Mouse (Mus musculus): Measurements from ENCODE around the gene Slc1a1. TPM values are rescaled to one million over a fixed set of nuclear protein-coding genes. Genes with fewer than 3 reads are reported as not detected.

Slc1a1 gene
- total RNA-seq, 2 experiments from 2014 or later = 1.4 to 1.5 TPM

DNA sequence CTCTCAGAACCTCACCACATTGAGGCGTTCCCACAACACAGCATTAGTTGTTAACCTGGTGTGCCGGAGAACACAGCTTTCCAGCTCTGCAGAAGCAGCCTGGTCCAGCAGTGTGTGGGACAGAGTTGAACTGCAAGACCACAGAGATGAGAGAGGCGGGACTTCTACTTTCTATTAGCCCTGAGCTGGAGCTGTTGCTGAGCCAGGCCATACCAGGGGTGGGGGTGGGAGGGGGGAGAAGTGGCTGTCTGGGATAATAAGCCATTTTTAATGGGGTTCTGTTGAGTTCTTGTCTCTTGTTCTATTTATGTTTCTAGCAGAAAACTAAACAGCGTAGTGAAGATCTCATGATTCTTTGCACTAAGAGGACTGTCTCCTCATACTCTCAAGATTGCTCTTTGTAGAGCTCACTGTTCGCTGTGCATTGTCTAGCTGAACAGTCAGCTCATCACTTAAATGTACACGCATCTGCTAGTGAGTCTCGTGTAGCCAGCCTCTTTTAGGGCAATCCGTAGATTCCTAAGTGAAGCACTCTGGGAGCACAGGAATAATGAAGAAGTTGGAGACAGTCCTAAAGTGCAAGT is 68.8 kb downstream of the Slc1a1 start:
- intact Hi-C loops (cut with DNase I; ENCODE audit: low total_unique reads) = no loop called here
- DNase-seq = no peak

DNA sequence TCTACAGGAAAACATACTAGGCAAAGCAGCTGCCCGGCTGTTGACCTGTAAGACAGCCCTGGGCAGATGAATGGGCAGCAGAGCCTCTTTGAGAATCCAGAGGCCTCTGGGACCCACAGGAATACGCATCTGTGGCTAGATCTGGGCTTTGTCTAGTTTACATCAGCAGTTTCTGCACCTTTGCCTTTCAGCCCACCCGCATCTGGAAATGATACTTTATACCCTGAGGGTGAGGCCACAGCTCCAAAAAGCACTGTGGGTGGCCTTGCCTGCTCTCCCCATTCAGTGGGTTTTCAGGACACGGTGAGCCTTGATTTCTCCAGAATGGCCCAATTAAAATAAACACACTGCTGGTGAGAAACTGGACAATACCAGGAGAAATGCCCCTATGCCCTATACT is 73.3 kb downstream of the Slc1a1 start:
- no peak for DNase-seq
- intact Hi-C loops (cut with DNase I; ENCODE audit: low total_unique reads) = no loop called here

DNA sequence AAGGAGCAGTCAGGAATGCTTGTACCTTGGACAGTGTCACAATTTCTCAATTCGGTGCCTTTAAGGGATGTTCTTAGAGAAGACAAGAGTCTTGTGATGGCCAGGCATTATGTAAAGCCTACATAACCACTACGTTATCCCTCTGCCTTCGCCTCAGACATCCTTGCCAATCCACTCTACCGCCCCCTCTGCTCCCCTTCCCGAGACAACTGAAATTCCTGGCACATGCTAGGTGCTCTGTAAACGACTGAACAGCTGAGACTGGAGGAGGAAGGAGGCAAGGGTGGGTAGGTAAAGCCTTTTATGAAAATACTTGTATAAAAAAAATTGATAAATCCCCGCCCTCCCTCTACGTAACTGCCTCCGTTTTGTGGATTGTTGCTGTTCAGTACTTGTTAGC is 73.8 kb downstream of the Slc1a1 start:
- no peak for DNase-seq
- intact Hi-C loops (cut with DNase I; ENCODE audit: low total_unique reads) = no loop called here

DNA sequence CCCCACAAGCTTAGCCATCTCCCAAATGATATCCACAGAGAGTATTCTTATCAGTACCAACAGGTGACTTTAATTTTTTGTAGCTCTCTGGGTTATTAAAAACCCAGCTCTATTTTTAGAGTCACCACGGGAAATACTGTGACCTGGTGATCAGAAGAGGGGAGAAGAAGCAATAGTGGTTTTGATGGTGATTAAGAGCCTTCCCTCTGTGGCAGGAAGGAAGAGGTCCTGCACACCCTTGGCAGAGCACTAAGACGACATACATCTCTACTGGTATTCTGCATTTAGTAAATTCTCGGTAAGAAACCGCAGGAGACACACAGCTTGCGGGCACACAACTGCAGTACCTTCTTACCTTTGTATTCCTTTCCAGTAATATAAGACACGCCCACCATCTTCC is 79.7 kb downstream of the Slc1a1 start:
- intact Hi-C loops (cut with DNase I; ENCODE audit: low total_unique reads) = no loop called here
- DNase-seq = no peak

DNA sequence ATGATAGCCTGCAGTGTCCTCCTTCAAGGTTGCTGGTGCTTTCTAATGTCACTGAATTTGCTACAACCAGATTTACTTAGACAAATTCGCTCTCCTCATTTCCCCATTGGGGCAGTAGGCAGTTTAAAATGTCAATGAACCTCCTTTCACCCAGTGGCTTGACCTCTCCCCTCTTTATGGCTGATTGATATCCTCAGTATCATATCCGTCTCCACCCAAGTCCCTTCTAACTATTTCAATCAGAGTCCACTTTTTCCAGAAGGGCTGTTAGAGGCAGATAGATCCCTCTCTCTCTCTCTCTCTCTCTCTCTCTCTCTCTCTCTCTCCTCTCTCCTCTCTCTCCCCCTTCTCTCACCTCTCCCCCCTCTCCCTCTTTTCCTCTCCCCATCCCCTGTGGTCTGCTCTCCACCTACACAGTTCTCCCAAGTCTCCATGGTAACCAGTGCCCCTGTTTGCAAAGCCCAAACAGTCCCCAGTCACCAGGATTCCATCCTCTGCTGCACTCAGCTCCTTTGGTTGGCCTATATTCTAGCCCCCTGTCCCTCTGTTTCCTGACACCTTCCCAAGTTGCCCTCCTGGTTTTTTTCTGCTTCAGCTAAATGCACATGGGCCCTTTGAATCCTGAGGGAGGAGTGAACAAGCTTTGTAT is 80.9 kb downstream of the Slc1a1 start:
- intact Hi-C loops (cut with DNase I; ENCODE audit: low total_unique reads) = no loop called here
- no peak for DNase-seq

DNA sequence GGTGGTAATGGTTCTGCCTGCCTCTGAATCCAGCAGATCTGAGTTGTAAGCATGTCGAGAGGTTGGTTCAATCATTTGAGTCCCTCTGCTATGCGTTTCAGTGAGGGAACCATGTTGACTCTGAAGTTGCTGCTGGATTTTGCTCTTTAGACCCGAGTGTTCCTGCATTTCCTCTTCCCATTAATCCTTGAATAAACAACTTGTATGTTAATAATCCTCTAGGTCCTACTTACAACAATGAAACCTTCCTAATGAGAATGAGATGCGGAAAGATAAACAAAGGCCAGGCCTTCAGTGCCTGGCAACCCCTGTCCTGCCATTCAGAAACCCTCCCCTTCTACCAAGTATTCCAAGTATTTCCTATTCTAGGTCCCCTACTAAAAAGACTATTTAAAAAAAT is 81.6 kb downstream of the Slc1a1 start:
- intact Hi-C loops (cut with DNase I; ENCODE audit: low total_unique reads) = no loop called here
- DNase-seq = no peak

- DNase-seq = no peak
- intact Hi-C loops (cut with DNase I; ENCODE audit: low total_unique reads) = no loop called here
Observed at GRCm38 (mm10) chr19:28917839-28918238, 83.0 kb downstream of the Slc1a1 start.

DNA sequence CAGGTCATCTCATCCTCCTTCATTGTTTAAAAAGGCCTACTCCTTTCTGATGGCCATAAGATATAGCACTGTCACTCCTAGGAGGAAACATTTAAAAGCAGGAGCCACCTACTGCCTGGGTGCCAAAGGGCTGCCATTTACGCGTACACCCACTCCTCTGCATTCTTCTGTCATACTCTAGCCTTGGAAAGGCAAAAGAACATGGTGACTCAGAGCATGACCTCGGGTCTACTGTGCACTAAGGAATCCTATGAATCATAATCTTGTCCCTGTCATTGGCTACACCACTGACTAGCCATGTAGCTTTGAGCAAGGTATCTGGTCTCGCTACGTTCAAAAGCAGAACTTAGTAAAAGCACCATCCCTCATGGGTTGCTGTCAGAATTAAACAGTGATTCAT is 91.5 kb downstream of the Slc1a1 start:
- intact Hi-C loops (cut with DNase I; ENCODE audit: low total_unique reads) = no loop called here
- DNase-seq = no peak

GRCm38 (mm10) chr19:28927396-28927795 is 92.5 kb downstream of the Slc1a1 start:
- no peak for DNase-seq
- intact Hi-C loops (cut with DNase I; ENCODE audit: low total_unique reads) = no loop called here

GRCm38 (mm10) chr19:28929034-28929433 is 94.2 kb downstream of the Slc1a1 start:
- intact Hi-C loops (cut with DNase I; ENCODE audit: low total_unique reads) = no loop called here
- no peak for DNase-seq

DNA sequence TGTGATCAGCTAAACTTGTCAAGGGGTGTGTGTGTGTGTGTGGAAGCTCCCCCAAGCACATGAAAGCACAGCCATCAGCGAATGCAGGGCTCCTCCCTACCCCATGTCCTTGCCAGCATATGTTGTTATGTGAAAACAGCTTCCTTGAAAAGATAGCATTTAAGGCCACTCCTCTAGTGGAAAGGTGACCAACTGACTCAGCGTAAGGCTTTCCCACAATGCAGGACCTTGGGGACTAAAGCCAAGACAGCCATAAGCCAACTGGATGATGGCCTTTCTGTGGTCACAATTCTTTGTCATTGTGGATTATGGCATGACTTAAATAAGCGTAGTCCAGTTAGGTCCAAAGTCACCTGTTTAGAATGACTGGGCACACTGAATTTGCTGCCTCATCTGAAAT is 100.0 kb downstream of the Slc1a1 start:
- no peak for DNase-seq
- intact Hi-C loops (cut with DNase I; ENCODE audit: low total_unique reads) = no loop called here

DNA sequence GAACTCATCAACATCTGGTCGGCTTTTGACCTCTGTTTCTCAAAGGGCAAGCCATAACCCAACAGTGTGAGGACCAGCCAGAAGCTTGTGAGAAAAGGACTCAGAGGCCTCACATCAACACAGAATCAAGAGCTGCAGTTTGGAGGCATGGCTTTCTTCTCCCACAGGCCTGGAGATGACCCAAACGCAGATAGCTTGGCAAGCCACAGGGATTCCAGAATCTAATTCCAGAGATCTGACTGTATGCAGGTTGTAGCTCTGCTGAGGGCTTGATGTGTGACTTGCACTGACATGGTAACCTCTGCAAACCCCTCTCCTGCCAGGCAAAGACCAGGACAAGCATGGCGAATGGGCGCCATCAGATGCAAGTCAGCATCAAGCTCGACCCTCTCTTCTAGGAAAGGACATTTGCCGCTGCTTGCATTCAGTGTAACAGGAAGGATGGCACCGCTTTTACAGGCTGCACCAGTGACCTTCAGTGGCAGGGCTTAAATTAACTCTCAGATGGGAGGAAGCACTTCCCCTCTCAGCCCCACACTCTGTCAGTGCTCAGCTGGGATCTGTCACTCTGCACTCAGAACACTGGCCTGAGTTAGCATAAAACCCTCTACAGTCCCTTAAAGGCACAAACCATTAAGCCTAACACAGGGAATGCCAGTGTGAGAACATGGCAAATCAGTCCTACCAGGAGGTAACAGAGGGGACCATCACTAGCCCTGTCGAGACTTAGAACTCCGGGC is 105.5 kb downstream of the Slc1a1 start:
- DNase-seq = no peak
- intact Hi-C loops (cut with DNase I; ENCODE audit: low total_unique reads) = no loop called here

- intact Hi-C loops (cut with DNase I; ENCODE audit: low total_unique reads) = no loop called here
- no peak for DNase-seq
Observed at GRCm38 (mm10) chr19:28941271-28941670, 106.4 kb downstream of the Slc1a1 start.

GRCm38 (mm10) chr19:28946782-28947181 is 111.9 kb downstream of the Slc1a1 start:
- DNase-seq = no peak
- intact Hi-C loops (cut with DNase I; ENCODE audit: low total_unique reads) = no loop called here

GRCm38 (mm10) chr19:28947311-28947710 is 112.5 kb downstream of the Slc1a1 start:
- intact Hi-C loops (cut with DNase I; ENCODE audit: low total_unique reads) = no loop called here
- DNase-seq = no peak

GRCm38 (mm10) chr19:28951251-28951650 is 116.4 kb downstream of the Slc1a1 start:
- no peak for DNase-seq
- intact Hi-C loops (cut with DNase I; ENCODE audit: low total_unique reads) = no loop called here

DNA sequence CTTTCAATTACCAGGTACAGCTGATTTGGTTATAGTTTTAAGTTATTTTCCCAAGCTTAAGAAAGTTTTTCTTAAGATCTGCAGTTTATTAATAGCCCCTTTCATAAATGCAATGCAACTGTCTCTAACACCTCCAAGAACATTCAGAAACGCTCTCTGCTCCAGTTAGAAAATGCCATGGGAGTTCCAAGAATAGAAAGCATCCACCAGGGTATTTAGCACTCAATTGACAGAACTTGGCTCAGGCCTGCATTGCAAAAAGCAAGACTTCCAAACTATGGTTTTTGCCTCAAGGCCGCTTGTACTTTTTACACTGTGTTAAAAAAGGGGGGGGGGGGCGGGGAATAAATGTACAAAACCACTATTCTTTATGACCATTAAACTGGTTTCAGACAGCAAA is 128.3 kb downstream of the Slc1a1 start:
- no peak for DNase-seq
- intact Hi-C loops (cut with DNase I; ENCODE audit: low total_unique reads) = no loop called here

GRCm38 (mm10) chr19:28963513-28963841 is 128.6 kb downstream of the Slc1a1 start:
- no peak for DNase-seq

More at GRCm38 (mm10) chr19:28963513-28963841, 128.6 kb downstream of the Slc1a1 start:
- intact Hi-C loops (cut with DNase I; ENCODE audit: low total_unique reads) = no loop called here

Data from gastrocnemius, postnatal 14 days (tissue).